Mouse (Mus musculus): Measurements from ENCODE around the gene Gm20431. TPM values are rescaled to one million over a fixed set of nuclear protein-coding genes. Genes with fewer than 3 reads are reported as not detected.
"Not testable (repeated sequence)": the region's sequence is repeated elsewhere in the genome, so short reads cannot be mapped to it uniquely, and the experiment has no call there.

The Gm20431 gene
- polyA plus RNA-seq, 1 experiment: not detected

GRCm38 (mm10) chr2:167627019-167627418 lies 34.3 kb downstream of the Gm20431 start:
- no peaks in the 10 kb centered on the region for H3K9me3 ChIP-seq
- H3K4me3 ChIP-seq (replicated peaks): peak overlapping the region; percentile 85
- H3K4me1 ChIP-seq: peaks cover 80% of the 10 kb centered on the region
- peaks cover 69% of the 10 kb centered on the region for H3K36me3 ChIP-seq (replicated peaks; ENCODE audit: low read length)
- TF ChIP-seq FLI1 (IDR thresholded peaks at IDR 0.05; ENCODE audit: low read length) (no peak), GATA1 (IDR thresholded peaks at IDR 0.05; ENCODE audit: borderline replicate concordance, low read length) (no peak)
- H3K27me3 ChIP-seq (replicated peaks): no peaks in the 10 kb centered on the region

GRCm38 (mm10) chr2:167625670-167626069 lies 35.6 kb downstream of the Gm20431 start:
- Histone ChIP-seq H3K4me1 (peaks cover 92% of the 10 kb centered on the region), H3K4me3 (replicated peaks) (peak overlapping the region; percentile 4), H3K36me3 (replicated peaks; ENCODE audit: low read length) (peaks cover 82% of the 10 kb centered on the region), H3K27me3 (replicated peaks) (no peaks in the 10 kb centered on the region), H3K9me3 (no peaks in the 10 kb centered on the region)
- TF ChIP-seq GATA1 (IDR thresholded peaks at IDR 0.05; ENCODE audit: borderline replicate concordance, low read length) (no peak), FLI1 (IDR thresholded peaks at IDR 0.05; ENCODE audit: low read length) (no peak)

GRCm38 (mm10) chr2:167624368-167625075 lies 36.8 kb downstream of the Gm20431 start:
- no peaks in the 10 kb centered on the region for H3K9me3 ChIP-seq
- no peak overlapping the region for H3K4me3 ChIP-seq (replicated peaks)
- peaks cover 87% of the 10 kb centered on the region for H3K4me1 ChIP-seq
- no peaks in the 10 kb centered on the region for H3K27me3 ChIP-seq (replicated peaks)
- H3K36me3 ChIP-seq (replicated peaks; ENCODE audit: low read length): peaks cover 81% of the 10 kb centered on the region
- TF ChIP-seq GATA1 (IDR thresholded peaks at IDR 0.05; ENCODE audit: borderline replicate concordance, low read length) (no peak), FLI1 (IDR thresholded peaks at IDR 0.05; ENCODE audit: low read length) (no peak)

- no peaks in the 10 kb centered on the region for H3K27me3 ChIP-seq (replicated peaks)
- H3K4me3 ChIP-seq (replicated peaks): peak overlapping the region; percentile 33
- H3K4me1 ChIP-seq: peaks cover 84% of the 10 kb centered on the region
- no peaks in the 10 kb centered on the region for H3K9me3 ChIP-seq
- TF ChIP-seq FLI1 (IDR thresholded peaks at IDR 0.05; ENCODE audit: low read length) (no peak), GATA1 (IDR thresholded peaks at IDR 0.05; ENCODE audit: borderline replicate concordance, low read length) (no peak)
- peaks cover 79% of the 10 kb centered on the region for H3K36me3 ChIP-seq (replicated peaks; ENCODE audit: low read length)
Measured at GRCm38 (mm10) chr2:167622965-167623364, 38.3 kb downstream of the Gm20431 start.

- H3K4me1 ChIP-seq: peaks cover 84% of the 10 kb centered on the region
Measured at GRCm38 (mm10) chr2:167622352-167622751, 38.9 kb downstream of the Gm20431 start.

GRCm38 (mm10) chr2:167621255-167622087 lies 39.8 kb downstream of the Gm20431 start:
- Histone ChIP-seq H3K9me3 (no peaks in the 10 kb centered on the region), H3K36me3 (replicated peaks; ENCODE audit: low read length) (peaks cover 80% of the 10 kb centered on the region), H3K4me3 (replicated peaks) (peak overlapping the region; percentile 53), H3K4me1 (peaks cover 84% of the 10 kb centered on the region), H3K27me3 (replicated peaks) (no peaks in the 10 kb centered on the region)
- TF ChIP-seq GATA1 (IDR thresholded peaks at IDR 0.05; ENCODE audit: borderline replicate concordance, low read length) (no peak), FLI1 (IDR thresholded peaks at IDR 0.05; ENCODE audit: low read length) (no peak)

More at GRCm38 (mm10) chr2:167622352-167622751, 38.9 kb downstream of the Gm20431 start:
- Histone ChIP-seq H3K27me3 (replicated peaks) (no peaks in the 10 kb centered on the region), H3K4me3 (replicated peaks) (peak overlapping the region; percentile 60), H3K36me3 (replicated peaks; ENCODE audit: low read length) (peaks cover 79% of the 10 kb centered on the region), H3K9me3 (no peaks in the 10 kb centered on the region)
- TF ChIP-seq FLI1 (IDR thresholded peaks at IDR 0.05; ENCODE audit: low read length): no peak
- no peak for TF ChIP-seq GATA1 (IDR thresholded peaks at IDR 0.05; ENCODE audit: borderline replicate concordance, low read length)

- H3K4me3 ChIP-seq (replicated peaks): no peak overlapping the region
- no peaks in the 10 kb centered on the region for H3K27me3 ChIP-seq (replicated peaks)
- TF ChIP-seq FLI1 (IDR thresholded peaks at IDR 0.05; ENCODE audit: low read length): no peak
- TF ChIP-seq GATA1 (IDR thresholded peaks at IDR 0.05; ENCODE audit: borderline replicate concordance, low read length): no peak
- H3K4me1 ChIP-seq: peaks cover 68% of the 10 kb centered on the region
- H3K36me3 ChIP-seq (replicated peaks; ENCODE audit: low read length): peaks cover 93% of the 10 kb centered on the region
- H3K9me3 ChIP-seq: peaks cover 16% of the 10 kb centered on the region
Measured at GRCm38 (mm10) chr2:167617472-167617871, 43.8 kb downstream of the Gm20431 start.

GRCm38 (mm10) chr2:167617034-167617433 lies 44.3 kb downstream of the Gm20431 start:
- no peaks in the 10 kb centered on the region for H3K27me3 ChIP-seq (replicated peaks)
- peaks cover 16% of the 10 kb centered on the region for H3K9me3 ChIP-seq
- peaks cover 93% of the 10 kb centered on the region for H3K36me3 ChIP-seq (replicated peaks; ENCODE audit: low read length)
- TF ChIP-seq FLI1 (IDR thresholded peaks at IDR 0.05; ENCODE audit: low read length) (no peak), GATA1 (IDR thresholded peaks at IDR 0.05; ENCODE audit: borderline replicate concordance, low read length) (no peak)
- H3K4me3 ChIP-seq (replicated peaks): no peak overlapping the region
- H3K4me1 ChIP-seq: peaks cover 66% of the 10 kb centered on the region

- peaks cover 16% of the 10 kb centered on the region for H3K9me3 ChIP-seq
- peaks cover 93% of the 10 kb centered on the region for H3K36me3 ChIP-seq (replicated peaks; ENCODE audit: low read length)
- not testable (repeated sequence) for H3K4me3 ChIP-seq (replicated peaks); H3K27me3 ChIP-seq (replicated peaks)
- H3K4me1 ChIP-seq: peaks cover 51% of the 10 kb centered on the region
Measured at GRCm38 (mm10) chr2:167613335-167613734, 48.0 kb downstream of the Gm20431 start.

GRCm38 (mm10) chr2:167612122-167612521 lies 49.2 kb downstream of the Gm20431 start:
- peaks cover 42% of the 10 kb centered on the region for H3K4me1 ChIP-seq
- H3K4me3 ChIP-seq (replicated peaks): no peak overlapping the region
- TF ChIP-seq GATA1 (IDR thresholded peaks at IDR 0.05; ENCODE audit: borderline replicate concordance, low read length) (no peak), FLI1 (IDR thresholded peaks at IDR 0.05; ENCODE audit: low read length) (no peak)
- peaks cover 16% of the 10 kb centered on the region for H3K9me3 ChIP-seq
- H3K36me3 ChIP-seq (replicated peaks; ENCODE audit: low read length): peaks cover 87% of the 10 kb centered on the region
- H3K27me3 ChIP-seq (replicated peaks): no peaks in the 10 kb centered on the region
